Mouse (Mus musculus): ENCODE measurements around the gene Gm3233.
"Not testable (repeated sequence)": the region's sequence is repeated elsewhere in the genome, so short reads cannot be mapped to it uniquely, and the experiment has no call there.

The Gm3233 gene

DNA sequence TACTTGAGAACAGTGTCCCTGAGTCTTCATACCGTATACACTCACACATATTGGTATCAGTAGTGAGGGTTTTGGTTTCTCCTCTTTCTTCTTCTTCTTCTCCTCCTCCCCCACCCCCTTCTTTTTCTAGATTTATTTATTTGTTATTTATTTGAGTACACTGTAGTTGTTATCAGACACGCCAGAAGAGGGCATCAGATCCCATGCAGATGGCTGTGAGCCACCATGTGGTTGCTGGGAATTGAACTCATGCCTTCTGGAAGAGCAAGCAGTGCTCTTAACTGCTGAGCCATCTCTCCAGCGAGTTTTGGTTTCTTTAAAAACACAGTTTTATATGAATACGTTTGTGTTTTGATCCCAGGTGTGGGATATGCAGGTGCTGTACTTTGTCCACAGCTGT, 31.2 kb downstream of the Gm3233 start:
- DNase-seq (ENCODE audit: low read depth, low spot score): no peak

GRCm38 (mm10) chr10:77726186-77726585, 33.3 kb downstream of the Gm3233 start, which contains the start of gene Gm10100:
Gene Gm10100 (plus strand): TSS chr10:77726486.
- DNase-seq (ENCODE audit: low read depth, low spot score): no peak

GRCm38 (mm10) chr10:77724855-77725254, 34.6 kb downstream of the Gm3233 start:
- no peak for DNase-seq (ENCODE audit: low read depth, low spot score)

DNA sequence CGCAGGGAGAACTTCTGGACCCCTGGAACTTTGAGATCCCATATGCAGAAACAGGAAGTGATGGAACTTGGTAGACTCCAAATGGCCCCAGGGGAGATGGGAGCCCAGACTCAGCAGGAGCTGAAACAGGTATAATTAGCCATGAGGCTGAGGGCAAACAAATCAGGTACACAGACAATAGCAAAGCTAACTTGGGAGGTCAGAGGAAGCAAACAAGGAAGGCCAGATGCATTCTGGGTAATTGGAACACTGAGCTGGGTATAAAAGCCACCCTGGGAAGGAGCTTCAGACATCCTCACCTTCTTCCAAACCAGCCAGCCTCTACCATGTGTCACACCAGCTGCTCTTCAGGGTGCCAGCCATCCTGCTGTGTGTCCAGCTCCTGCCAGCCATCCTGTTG, 39.2 kb downstream of the Gm3233 start, which contains the start of gene Krtap12-1:
Krtap12-1 (plus strand) TSS at position 301 of the 400 bp plus-strand sequence.
- DNase-seq (ENCODE audit: low read depth, low spot score): not testable (repeated sequence)

DNA sequence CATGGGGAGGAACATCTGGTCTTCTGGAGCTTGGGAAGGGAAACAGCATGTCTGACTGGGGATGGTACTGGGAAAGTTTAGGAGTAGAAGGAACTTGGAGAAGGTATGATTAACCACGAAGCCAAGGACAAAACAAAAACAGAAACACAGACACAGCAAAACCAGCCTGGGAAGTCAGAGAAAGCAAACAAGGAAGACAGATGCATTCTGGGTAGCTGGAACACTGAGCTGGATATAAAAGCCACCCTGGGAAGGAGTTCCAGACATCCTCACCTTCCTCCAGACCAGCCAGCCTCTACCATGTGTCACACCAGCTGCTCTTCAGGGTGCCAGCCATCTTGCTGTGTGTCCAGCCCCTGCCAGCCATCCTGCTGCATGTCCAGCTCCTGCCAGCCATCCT, 44.0 kb downstream of the Gm3233 start, which contains the start of gene Gm10142:
Gm10142 (plus strand) TSS at position 301 of the 400 bp plus-strand sequence.
- no peak for DNase-seq (ENCODE audit: low read depth, low spot score)

GRCm38 (mm10) chr10:77713734-77714133, 45.7 kb downstream of the Gm3233 start:
- DNase-seq (ENCODE audit: low read depth, low spot score): no peak

- not testable (repeated sequence) for DNase-seq (ENCODE audit: low read depth, low spot score)
These were observed 48.3 kb downstream of the Gm3233 start, which contains the start of gene Gm10024 for GRCm38 (mm10) chr10:77711157-77711556. Gene Gm10024 (plus strand): TSS chr10:77711457.

DNA sequence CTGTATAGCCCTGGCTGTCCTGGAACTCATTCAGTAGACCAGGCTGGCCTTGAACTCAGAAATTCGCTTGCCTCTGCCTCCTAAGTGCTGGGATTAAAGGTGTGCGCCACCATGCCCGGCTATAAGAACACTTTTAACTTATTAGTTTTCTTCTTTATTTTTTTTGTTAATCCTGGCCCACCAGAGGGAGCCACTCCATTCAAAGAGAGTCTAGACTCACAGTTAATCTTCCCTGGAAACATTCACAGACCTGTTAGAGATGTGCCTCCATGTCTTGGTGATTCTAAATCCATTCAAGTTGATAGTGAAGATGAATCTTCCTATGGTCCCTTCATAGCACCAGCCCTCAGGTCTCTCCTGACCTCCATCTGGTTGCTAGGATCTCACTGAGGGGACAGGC, 49.7 kb downstream of the Gm3233 start:
- DNase-seq (ENCODE audit: low read depth, low spot score): no peak

All from skeletal muscle tissue, adult 2 months (tissue).